9 mouse cellular contexts compared by ENCODE assay signal in the genomic region with DNA sequence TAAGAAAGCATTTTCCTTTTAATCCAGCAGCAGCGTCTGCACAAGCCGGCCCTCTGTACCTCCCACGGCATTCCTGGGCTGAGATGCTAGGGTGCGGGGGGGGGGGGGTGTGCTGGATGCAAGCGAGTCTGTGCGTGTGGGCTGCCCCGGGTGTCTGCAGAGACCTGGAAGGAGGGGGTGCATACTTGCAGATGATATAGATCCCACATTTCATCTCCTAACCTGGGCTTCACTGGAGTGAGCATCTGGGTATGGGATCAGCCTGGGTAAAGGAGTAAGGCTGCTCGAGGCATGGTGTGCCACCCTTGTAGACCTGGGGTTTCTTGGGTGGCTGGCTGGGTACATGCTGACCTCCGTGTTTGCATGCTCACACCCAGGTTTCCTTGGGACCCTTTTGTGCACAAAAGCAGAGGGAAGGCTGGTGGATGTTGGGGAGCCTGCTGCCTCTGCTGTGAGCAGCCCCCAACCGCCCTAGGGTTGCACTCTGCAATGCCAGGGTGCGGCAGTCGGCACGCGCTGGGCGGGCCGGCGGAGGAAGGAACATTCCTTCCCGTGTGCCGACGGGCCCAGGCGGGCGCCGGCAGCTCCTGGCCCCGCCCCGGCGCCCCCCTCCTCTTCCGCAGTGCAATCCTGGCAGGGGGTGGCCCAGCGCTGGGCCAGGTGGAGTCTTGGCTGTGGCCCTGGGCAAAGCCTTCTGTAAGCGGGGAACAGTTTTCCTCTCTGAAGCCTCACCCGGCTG. TPM values are rescaled to one million over a fixed set of nuclear protein-coding genes. Genes with fewer than 3 reads are reported as not detected.
DNase-seq lines count a peak whose midpoint lies in the region; ATAC-seq and TF ChIP-seq lines count a peak whose summit lies in the region.
"Had no signal": no experiment of that assay in that cellular context is flagged by ENCODE, and none has a peak within 500 bp of the region (broad histone marks: within the 10 kb centered on the region; RNA-seq: fewer than 3 reads in every experiment).

No protein-coding gene starts in this region.

- H3K4me2 ChIP-seq in forebrain, embryonic 13.5 days: peak overlapping the region; percentile 86
- peak overlapping the region; percentile 84 for H3K4me2 ChIP-seq in kidney, embryonic 16.5 days (replicated peaks; ENCODE audit: low read depth, low read length)
- peak overlapping the region; percentile 71 for H3K4me2 ChIP-seq in stomach, postnatal 0 days (replicated peaks; ENCODE audit: low read depth)

- H3K27me3 ChIP-seq in heart, embryonic 10.5 days (ENCODE audit: insufficient read depth, poor library complexity, severe bottlenecking): peaks cover 84% of the 10 kb centered on the region
- 0 out of 2 replicates have a peak, but pooled peaks cover 15% of the 10 kb centered on the region for H3K27me3 ChIP-seq in forebrain, embryonic 13.5 days
- H3K27me3 ChIP-seq in kidney, embryonic 16.5 days (ENCODE audit: insufficient read depth, low read length): no peaks in the 10 kb centered on the region
- H3K27me3 ChIP-seq in stomach, postnatal 0 days (ENCODE audit: control insufficient read depth, insufficient read depth, low read length): no peaks in the 10 kb centered on the region

- no peak; the same call in 1 of the 2 replicates for ATAC-seq in forebrain, embryonic 13.5 days
- peak; percentile 43 for ATAC-seq in kidney, embryonic 16.5 days (ENCODE audit: low FRiP score, low TSS enrichment)
- peak; percentile 48 for ATAC-seq in stomach, postnatal 0 days (ENCODE audit: low FRiP score, low TSS enrichment)

- intact Hi-C loops in heart, postnatal 10 days (cut with DNase I): loop anchor here (1.0 kb wide), 1 partner anchor 42 kb away; no protein-coding TSS in a partner anchor

- TF ChIP-seq CTCF in stomach, postnatal 0 days (IDR thresholded peaks at IDR 0.05; ENCODE audit: low read depth): no peak

- peak overlapping the region; percentile 54 for H3K4me3 ChIP-seq in heart, embryonic 10.5 days
- H3K4me3 ChIP-seq in forebrain, embryonic 13.5 days: peak overlapping the region; percentile 69
- H3K4me3 ChIP-seq in kidney, embryonic 16.5 days (ENCODE audit: low read length): peak overlapping the region; percentile 75
- H3K4me3 ChIP-seq in stomach, postnatal 0 days (ENCODE audit: low read depth, low read length): peak overlapping the region; percentile 68

- peak overlapping the region; percentile 83 for H3K27ac ChIP-seq in heart, embryonic 10.5 days
- peak overlapping the region; percentile 98 for H3K27ac ChIP-seq in forebrain, embryonic 13.5 days
- H3K27ac ChIP-seq in kidney, embryonic 16.5 days (ENCODE audit: low read length): peak overlapping the region; percentile 96
- H3K27ac ChIP-seq in stomach, postnatal 0 days (replicated peaks): peak overlapping the region; percentile 98

- WGBS in heart, embryonic 10.5 days: 3% methylated on average over 28 of the region's 30 CpGs
- under 1% methylated on average over 25 of the region's 30 CpGs for WGBS in forebrain, embryonic 13.5 days
- 3% methylated on average over 30 of the region's 30 CpGs for WGBS in kidney, embryonic 16.5 days
- WGBS in stomach, postnatal 0 days: 3% methylated on average over 26 of the region's 30 CpGs

- H3K4me1 ChIP-seq in heart, embryonic 10.5 days: peaks cover 64% of the 10 kb centered on the region
- peaks cover 92% of the 10 kb centered on the region for H3K4me1 ChIP-seq in forebrain, embryonic 13.5 days
- peaks cover 61% of the 10 kb centered on the region for H3K4me1 ChIP-seq in kidney, embryonic 16.5 days (ENCODE audit: insufficient read depth, low read length)
- peaks cover 17% of the 10 kb centered on the region for H3K4me1 ChIP-seq in stomach, postnatal 0 days (replicated peaks; ENCODE audit: control insufficient read depth, insufficient read depth)

- TF ChIP-seq EP300 in stomach, postnatal 0 days (optimal IDR thresholded peaks at IDR 0.05): peak; percentile 32

- DNase-seq in heart, embryonic 10.5 days (ENCODE audit: low spot score): peak; percentile 74
- DNase-seq in heart, postnatal 10 days: no peak
- DNase-seq in Muller cell, postnatal 12 days (ENCODE audit: inconsistent ontology term): peak; percentile 87
- peak; percentile 80 for DNase-seq in lung, postnatal 14 days
- peak; percentile 84 for DNase-seq in stomach, postnatal 0 days (ENCODE audit: low spot score)
- no peak for DNase-seq in layer of hippocampus, adult 9-11 months

- no peaks in the 10 kb centered on the region; the same call in 1 of the 2 replicates for H3K9me3 ChIP-seq in heart, embryonic 10.5 days
- H3K9me3 ChIP-seq in forebrain, embryonic 13.5 days (replicated peaks): no peaks in the 10 kb centered on the region
- H3K9me3 ChIP-seq in kidney, embryonic 16.5 days (ENCODE audit: low read length): no peaks in the 10 kb centered on the region
- no peaks in the 10 kb centered on the region for H3K9me3 ChIP-seq in stomach, postnatal 0 days (ENCODE audit: control insufficient read depth, low read length)

- H3K9ac ChIP-seq in forebrain, embryonic 13.5 days: peak overlapping the region; percentile 92
- peak overlapping the region; percentile 86 for H3K9ac ChIP-seq in kidney, embryonic 16.5 days (replicated peaks; ENCODE audit: low read length)
- peak overlapping the region; percentile 72 for H3K9ac ChIP-seq in stomach, postnatal 0 days (ENCODE audit: low read length)

- peaks cover 5% of the 10 kb centered on the region; the same call in 1 of the 2 replicates for H3K36me3 ChIP-seq in heart, embryonic 10.5 days
- peaks cover 34% of the 10 kb centered on the region for H3K36me3 ChIP-seq in forebrain, embryonic 13.5 days (ENCODE audit: poor library complexity, severe bottlenecking)
- peaks cover 20% of the 10 kb centered on the region for H3K36me3 ChIP-seq in kidney, embryonic 16.5 days (ENCODE audit: insufficient read depth, low read length)
- 0 out of 2 replicates have a peak, but pooled peaks cover 3% of the 10 kb centered on the region for H3K36me3 ChIP-seq in stomach, postnatal 0 days (ENCODE audit: control insufficient read depth, insufficient read depth, low read length)

RNA-seq across cellular contexts. Expression of gene Lfng, which starts 3.3 kb away (rescaled TPM):
- polyA plus RNA-seq in heart, embryonic 10.5 days (2016; fragmentation: Nextera tagmentation; extraction: Ambion mirVana): 3.8 and 4.7 TPM in 2 replicates
- total RNA-seq in heart, postnatal 10 days (2021): 10 to 100 TPM; 14.1 to 15.7 TPM
- 28.8 and 31.8 TPM in 2 replicates for polyA plus RNA-seq in forebrain, embryonic 13.5 days (2015; fragmentation: Nextera tagmentation; extraction: Ambion mirVana)
- 36.3 and 38.9 TPM in 2 replicates for polyA plus RNA-seq in kidney, embryonic 16.5 days (2015; fragmentation: Nextera tagmentation; extraction: Ambion mirVana)
- 11.1 and 11.4 TPM in 2 replicates for polyA plus RNA-seq in stomach, postnatal 0 days (2015; fragmentation: Nextera tagmentation; extraction: Ambion mirVana)

RNA-seq across cellular contexts. Expression of gene Ttyh3, which starts 38.4 kb away (rescaled TPM):
- polyA plus RNA-seq in heart, embryonic 10.5 days (2016; fragmentation: Nextera tagmentation; extraction: Ambion mirVana): 23.5 and 32.9 TPM in 2 replicates
- total RNA-seq in heart, postnatal 10 days (2021): 10 to 100 TPM; 58.4 to 61.4 TPM
- 59.3 and 63.4 TPM in 2 replicates for polyA plus RNA-seq in forebrain, embryonic 13.5 days (2015; fragmentation: Nextera tagmentation; extraction: Ambion mirVana)
- polyA plus RNA-seq in kidney, embryonic 16.5 days (2015; fragmentation: Nextera tagmentation; extraction: Ambion mirVana): 28.4 and 31.3 TPM in 2 replicates
- 8.5 and 9.6 TPM in 2 replicates for polyA plus RNA-seq in stomach, postnatal 0 days (2015; fragmentation: Nextera tagmentation; extraction: Ambion mirVana)

RNA-seq across cellular contexts. Expression of gene Grifin, which starts 45.6 kb away (rescaled TPM):
- not detected in 2 replicates for polyA plus RNA-seq in heart, embryonic 10.5 days (2016; fragmentation: Nextera tagmentation; extraction: Ambion mirVana)
- not detected for total RNA-seq in heart, postnatal 10 days (2021)
- 0.49 TPM in 1 of 2 replicates, not detected in the other for polyA plus RNA-seq in forebrain, embryonic 13.5 days (2015; fragmentation: Nextera tagmentation; extraction: Ambion mirVana)
- 0.27 TPM in 1 of 2 replicates, not detected in the other for polyA plus RNA-seq in kidney, embryonic 16.5 days (2015; fragmentation: Nextera tagmentation; extraction: Ambion mirVana)
- polyA plus RNA-seq in stomach, postnatal 0 days (2015; fragmentation: Nextera tagmentation; extraction: Ambion mirVana): 0.17 TPM in 2 replicates
- total RNA-seq: left cerebral cortex, postnatal 10 days had no signal

Comparison
In these comparisons a context has a peak if more than half of its experiments do, and no peak if none do; other contexts are left out.
1. DNase-seq: peak in heart, embryonic 10.5 days (single experiment), Muller cell, postnatal 12 days (single experiment), lung, postnatal 14 days (single experiment) and stomach, postnatal 0 days (single experiment); none in heart, postnatal 10 days (0 of 2) and layer of hippocampus, adult 9-11 months (single experiment).
2. Peak in every context shown above with its lines, with median percentiles within 50 percentile points of each other: H3K27ac ChIP-seq, H3K4me3 ChIP-seq, H3K4me2 ChIP-seq and H3K9ac ChIP-seq.